Mouse (Mus musculus) liver, embryonic 15.5 days (tissue): ENCODE data around the gene Ccdc17. TPM values are rescaled to one million over a fixed set of nuclear protein-coding genes. Genes with fewer than 3 reads are reported as not detected.
A peak's percentile ranks its signal among the peaks of the same experiment; 100 is the strongest.

Experiments
- ATAC-seq: fragments of 200-750 bp; cut with Nextera tagmentation; 2 replicates; pipeline ENCODE4 v1.8.0; 2017; ENCODE audit warnings: moderate number of reproducible peaks, mild to moderate bottlenecking, moderate library complexity; ENCODE audit not compliant: insufficient read depth
- H3K27ac ChIP-seq: fragments of 300-500 bp; sonication (generic); replicated peaks from 2 replicates; pipeline ENCODE4 v1.5.1; 2015; ENCODE audit warnings: mild to moderate bottlenecking, inconsistent platforms
- H3K27me3 ChIP-seq: fragments of 300-500 bp; sonication (generic); 2 replicates; pipeline ENCODE4 v1.6.1; 2015; ENCODE audit warnings: mild to moderate bottlenecking, inconsistent platforms
- H3K36me3 ChIP-seq: fragments of 300-500 bp; sonication (generic); replicated peaks from 2 replicates; pipeline ENCODE4 v1.6.1; 2015; ENCODE audit warnings: moderate library complexity, mild to moderate bottlenecking, inconsistent platforms
- H3K4me1 ChIP-seq: fragments of 300-500 bp; sonication (generic); replicated peaks from 2 replicates; pipeline ENCODE4 v1.6.1; 2015; ENCODE audit warnings: inconsistent platforms
- H3K4me2 ChIP-seq: fragments of 300-500 bp; sonication (generic); 2 replicates; pipeline ENCODE4 v1.6.1; 2015; ENCODE audit warnings: moderate library complexity, mild to moderate bottlenecking, inconsistent platforms
- H3K4me3 ChIP-seq: fragments of 300-500 bp; sonication (generic); replicated peaks from 2 replicates; pipeline ENCODE4 v1.5.1; 2015; ENCODE audit warnings: mild to moderate bottlenecking, inconsistent platforms
- H3K9ac ChIP-seq: fragments of 300-500 bp; sonication (generic); 2 replicates; pipeline ENCODE4 v1.6.1; 2015; ENCODE audit warnings: moderate library complexity, mild to moderate bottlenecking, inconsistent platforms
- H3K9me3 ChIP-seq: fragments of 300-500 bp; sonication (generic); replicated peaks from 2 replicates; pipeline ENCODE4 v1.6.1; 2016; ENCODE audit warnings: inconsistent platforms
- WGBS: fragments of 180-500 bp; shearing (Covaris S2); methylation state at CpG from one replicate; pipeline ENCODE4 v1.1.7; 2015; ENCODE audit warnings: mixed read lengths; ENCODE audit not compliant: insufficient replicate concordance; 5-methylcytosine and 5-hydroxymethylcytosine counted together
- polyA plus RNA-seq: library from polyadenylated mRNA; unstranded; fragments of >200 nt; fragmentation: Nextera tagmentation; extraction: Ambion mirVana; gene quantifications from 2 replicates; pipeline ENCODE4 v1.2.1, GENCODE M21; 2015

The Ccdc17 gene
- polyA plus RNA-seq: 1.1 and 2.3 TPM in 2 replicates

- H3K4me2 ChIP-seq: peak within 1 kb of the TSS; percentile 92
- peak within 1 kb of the TSS; percentile 72 for H3K9ac ChIP-seq
- no peak for ATAC-seq
- 33% methylated on average over 5 of the region's 5 CpGs for WGBS
- no peaks in the 10 kb centered on the region for H3K9me3 ChIP-seq
- peak within 1 kb of the TSS; percentile 76 for H3K4me3 ChIP-seq
- H3K36me3 ChIP-seq: peaks cover 51% of the 10 kb centered on the region
- H3K27me3 ChIP-seq: no peaks in the 10 kb centered on the region
- peak within 1 kb of the TSS; percentile 77 for H3K27ac ChIP-seq
- peaks cover 33% of the 10 kb centered on the region for H3K4me1 ChIP-seq
These were observed at the start of gene Ccdc17 for GRCm38 (mm10) chr4:116596379-116596778. Gene Ccdc17, plus strand, starts transcription at chr4:116596654.

DNA sequence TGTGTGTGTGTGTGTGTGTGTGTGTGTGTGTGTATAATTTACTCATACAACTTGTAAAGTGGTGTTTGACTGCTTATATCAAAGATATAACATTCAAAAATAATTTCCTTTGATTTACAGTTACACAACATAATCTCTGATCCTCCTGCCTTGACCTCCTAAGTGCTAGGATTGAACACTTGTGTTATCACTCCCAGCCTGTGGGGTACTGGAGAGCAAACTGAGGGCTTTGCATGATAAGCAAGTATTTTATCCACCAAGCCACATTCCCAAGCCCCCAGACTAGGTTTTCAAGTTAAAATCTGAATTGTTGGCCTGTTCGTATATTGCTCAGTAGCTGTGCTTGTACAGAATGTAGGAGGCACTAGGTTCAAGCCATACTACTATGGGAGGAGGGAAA lies 46.0 kb upstream of the Ccdc17 start:
- no peak overlapping the region for H3K27ac ChIP-seq
- 38% methylated on average over 1 of the region's 1 CpGs for WGBS
- H3K4me3 ChIP-seq: no peak overlapping the region
- H3K9me3 ChIP-seq: no peaks in the 10 kb centered on the region
- H3K36me3 ChIP-seq: peaks cover 19% of the 10 kb centered on the region
- no peak overlapping the region for H3K4me2 ChIP-seq
- no peak for ATAC-seq
- H3K27me3 ChIP-seq: no peaks in the 10 kb centered on the region
- H3K4me1 ChIP-seq: peaks cover 4% of the 10 kb centered on the region; the same call in 1 of the 2 replicates
- no peak overlapping the region for H3K9ac ChIP-seq

GRCm38 (mm10) chr4:116553035-116553434 lies 43.4 kb upstream of the Ccdc17 start:
- peaks cover 19% of the 10 kb centered on the region for H3K36me3 ChIP-seq
- H3K27ac ChIP-seq: no peak overlapping the region
- peaks cover 8% of the 10 kb centered on the region; the same call in 1 of the 2 replicates for H3K4me1 ChIP-seq
- H3K9ac ChIP-seq: no peak overlapping the region
- H3K9me3 ChIP-seq: no peaks in the 10 kb centered on the region
- ATAC-seq: no peak
- no peak overlapping the region for H3K4me3 ChIP-seq
- 83% methylated on average over 3 of the region's 3 CpGs for WGBS
- H3K27me3 ChIP-seq: no peaks in the 10 kb centered on the region
- H3K4me2 ChIP-seq: no peak overlapping the region

GRCm38 (mm10) chr4:116555413-116556300 lies 40.8 kb upstream of the Ccdc17 start, which contains the start of gene Tmem69:
Gene Tmem69, minus strand, starts transcription at chr4:116555936.
- WGBS: 2% methylated on average over 23 of the region's 23 CpGs
- no peaks in the 10 kb centered on the region for H3K9me3 ChIP-seq
- H3K4me2 ChIP-seq: peak within 1 kb of the TSS; percentile 96
- peaks cover 25% of the 10 kb centered on the region for H3K4me1 ChIP-seq
- H3K27ac ChIP-seq: peak within 1 kb of the TSS; percentile 98
- peak within 1 kb of the TSS; percentile 97 for H3K4me3 ChIP-seq
- no peak for ATAC-seq
- H3K27me3 ChIP-seq: no peaks in the 10 kb centered on the region
- H3K36me3 ChIP-seq: peaks cover 19% of the 10 kb centered on the region
- H3K9ac ChIP-seq: peak within 1 kb of the TSS; percentile 96

- Histone ChIP-seq H3K27me3 (no peaks in the 10 kb centered on the region), H3K4me2 (peak overlapping the region; percentile 96), H3K36me3 (peaks cover 19% of the 10 kb centered on the region), H3K27ac (peak overlapping the region; percentile 98), H3K4me3 (peak overlapping the region; percentile 97), H3K9ac (peak overlapping the region; percentile 96), H3K4me1 (peaks cover 30% of the 10 kb centered on the region), H3K9me3 (no peaks in the 10 kb centered on the region)
- peak; percentile 95 for ATAC-seq
- under 1% methylated on average over 28 of the region's 28 CpGs for WGBS
These were observed 39.7 kb upstream of the Ccdc17 start for GRCm38 (mm10) chr4:116556561-116557305.

DNA sequence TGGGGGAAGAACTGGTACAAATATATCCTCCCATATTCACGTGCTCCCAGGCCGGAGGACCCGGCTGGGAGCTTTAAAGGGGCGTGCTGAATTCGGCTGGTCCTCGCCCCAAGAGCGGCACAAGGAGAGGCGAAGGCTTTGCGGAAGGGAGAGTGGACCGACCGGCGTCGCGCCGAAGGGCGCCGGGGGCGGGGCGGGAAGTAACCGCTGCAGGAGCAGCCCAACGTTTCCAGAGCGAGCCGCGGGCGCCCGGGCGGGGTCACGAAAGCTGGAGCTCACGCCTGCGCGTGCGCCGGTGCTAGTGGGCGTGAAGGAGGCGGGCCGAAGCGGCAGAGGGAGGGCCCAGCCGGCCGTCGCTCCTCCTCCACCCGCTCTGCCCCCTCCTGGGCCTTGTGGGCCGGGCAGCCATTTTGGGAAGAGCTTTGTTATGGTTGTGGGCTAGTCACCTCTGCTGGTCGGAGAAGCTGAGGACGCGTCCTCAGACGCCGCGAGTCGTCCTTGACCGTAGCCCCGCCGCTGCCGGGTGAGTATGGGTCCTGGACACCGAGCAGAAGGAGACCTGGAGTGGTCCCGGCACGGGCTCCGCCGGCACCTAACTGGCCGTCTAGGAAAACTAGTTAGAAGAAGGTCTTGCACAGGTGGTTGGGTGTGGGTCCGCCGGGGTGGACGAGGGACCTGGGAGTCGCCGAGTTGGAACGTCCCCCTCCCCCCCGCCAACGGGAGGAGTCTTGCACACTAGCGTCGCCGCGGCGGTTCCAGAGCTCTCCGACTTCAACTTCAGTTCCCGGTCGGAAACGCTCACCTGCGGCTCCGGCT lies 38.9 kb upstream of the Ccdc17 start, which contains the start of gene Gpbp1l1:
Gene Gpbp1l1 (plus strand): TSS at position 353 of the 816 bp plus-strand sequence.
- H3K9ac ChIP-seq: peak within 1 kb of the TSS; percentile 96
- H3K9me3 ChIP-seq: no peaks in the 10 kb centered on the region
- WGBS: under 1% methylated on average over 78 of the region's 78 CpGs
- H3K4me1 ChIP-seq: peaks cover 38% of the 10 kb centered on the region
- peaks cover 16% of the 10 kb centered on the region for H3K36me3 ChIP-seq
- H3K27ac ChIP-seq: peak within 1 kb of the TSS; percentile 98
- peak within 1 kb of the TSS; percentile 97 for H3K4me3 ChIP-seq
- H3K4me2 ChIP-seq: peak within 1 kb of the TSS; percentile 96
- ATAC-seq: peak; percentile 94
- H3K27me3 ChIP-seq: no peaks in the 10 kb centered on the region

DNA sequence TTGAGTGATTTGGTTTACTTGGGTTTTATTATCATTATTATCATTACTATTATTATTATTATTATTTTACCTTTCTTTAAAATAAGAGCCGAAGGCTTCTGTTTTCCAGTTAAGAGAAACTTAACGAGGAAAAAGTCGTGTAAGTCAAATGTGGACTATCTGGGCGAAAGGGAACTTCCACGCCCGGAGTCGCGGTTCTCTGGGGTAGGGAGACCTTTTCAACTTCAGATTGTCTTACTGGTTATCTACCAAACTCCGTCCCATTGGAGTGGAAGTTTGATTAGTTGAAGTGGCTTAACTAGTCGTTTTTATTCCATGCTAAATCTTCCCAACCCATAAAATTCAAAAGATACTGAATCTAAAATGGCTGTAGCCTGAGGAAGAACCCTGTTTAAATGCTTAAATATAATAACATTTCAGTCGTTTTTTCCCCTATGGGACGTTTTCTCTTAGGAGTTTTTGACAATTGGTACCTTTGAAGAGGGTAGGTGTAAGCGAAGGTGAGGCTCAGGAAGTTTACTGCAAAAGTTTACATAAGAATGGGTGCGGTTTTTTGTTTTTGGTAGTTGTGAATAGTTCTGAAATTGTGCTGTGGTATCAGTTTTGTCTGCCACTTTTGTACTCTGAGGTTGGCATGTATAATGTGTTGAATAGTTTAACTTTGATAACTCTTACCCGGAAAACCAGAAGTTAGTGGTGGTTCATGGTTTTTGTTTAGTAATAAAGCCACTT lies 38.1 kb upstream of the Ccdc17 start:
- H3K4me1 ChIP-seq: peaks cover 41% of the 10 kb centered on the region
- H3K27me3 ChIP-seq: no peaks in the 10 kb centered on the region
- no peak for ATAC-seq
- peaks cover 9% of the 10 kb centered on the region for H3K36me3 ChIP-seq
- peak overlapping the region; percentile 98 for H3K27ac ChIP-seq
- H3K4me3 ChIP-seq: peak overlapping the region; percentile 97
- H3K4me2 ChIP-seq: peak overlapping the region; percentile 96
- no peaks in the 10 kb centered on the region for H3K9me3 ChIP-seq
- peak overlapping the region; percentile 96 for H3K9ac ChIP-seq
- WGBS: under 1% methylated on average over 15 of the region's 15 CpGs

DNA sequence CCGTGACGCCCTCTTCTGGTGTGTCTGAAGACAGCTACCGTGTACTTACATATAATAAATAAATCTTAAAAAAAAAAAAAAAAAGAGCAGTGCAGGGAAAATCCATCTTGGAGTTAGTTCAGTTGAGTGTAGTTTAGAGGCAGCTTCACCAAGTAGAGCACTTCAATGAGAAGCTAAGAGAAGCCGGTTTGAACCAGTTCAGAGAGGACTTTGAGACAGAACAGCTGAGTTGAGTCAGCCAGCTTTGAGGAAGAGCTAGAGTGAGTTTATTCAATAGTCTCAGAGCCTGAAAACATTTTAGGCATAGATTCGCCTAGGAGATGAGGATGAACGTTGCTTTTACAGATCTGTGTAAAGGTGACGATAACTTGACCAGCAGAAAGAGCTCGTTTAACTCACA lies 661 bp upstream of the Ccdc17 start:
- Histone ChIP-seq H3K4me2 (no peak overlapping the region), H3K9ac (no peak overlapping the region), H3K4me1 (peaks cover 33% of the 10 kb centered on the region), H3K9me3 (no peaks in the 10 kb centered on the region), H3K27ac (no peak overlapping the region), H3K27me3 (no peaks in the 10 kb centered on the region), H3K36me3 (peaks cover 51% of the 10 kb centered on the region), H3K4me3 (no peak overlapping the region)
- 75% methylated on average over 8 of the region's 8 CpGs for WGBS
- ATAC-seq: no peak

DNA sequence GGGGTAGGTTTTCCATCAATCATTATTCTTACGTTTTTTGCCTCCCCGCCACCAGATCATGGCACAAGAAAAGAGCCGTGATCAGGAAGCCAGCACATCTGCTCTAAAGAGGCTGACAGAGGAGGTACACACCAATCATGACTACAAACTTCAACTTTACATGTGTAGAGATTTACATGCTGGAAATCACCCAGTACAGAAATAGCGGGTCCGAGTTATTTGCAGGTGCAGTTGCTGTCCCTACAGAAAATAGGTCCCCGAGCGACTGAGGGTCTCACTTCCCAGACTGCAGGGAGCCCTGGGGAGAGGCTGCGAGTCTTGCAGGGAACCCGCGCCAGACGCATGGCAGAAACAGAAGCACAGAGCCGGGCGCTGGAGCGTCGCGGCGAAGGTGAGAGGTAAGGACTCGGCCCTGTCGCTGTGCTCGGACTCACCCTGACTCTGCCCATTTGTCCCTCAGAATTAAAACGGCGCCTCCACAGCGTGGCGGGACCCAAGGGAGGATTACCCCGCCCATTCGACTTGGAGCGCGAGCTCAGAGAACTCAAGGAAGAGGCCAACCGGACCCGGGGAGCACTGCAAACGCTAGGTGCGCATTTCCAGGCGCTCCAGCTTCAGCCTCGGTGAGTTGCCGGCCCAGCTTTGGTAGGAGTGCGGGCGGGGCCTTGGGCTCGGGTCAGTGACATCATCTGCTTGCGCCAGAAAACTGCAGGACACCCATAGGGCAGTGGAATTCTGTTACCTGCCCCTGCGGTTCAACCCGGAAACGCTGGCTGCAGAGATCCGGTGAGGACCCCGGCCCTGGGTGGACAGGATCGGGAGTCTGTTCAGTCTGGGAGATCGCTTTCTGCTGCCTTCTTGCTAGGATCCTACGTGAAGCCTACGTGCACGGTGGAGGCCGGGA lies 776 bp downstream of the Ccdc17 start:
- WGBS: 1% methylated on average over 50 of the region's 50 CpGs
- H3K36me3 ChIP-seq: peaks cover 51% of the 10 kb centered on the region
- H3K4me1 ChIP-seq: peaks cover 33% of the 10 kb centered on the region
- peak overlapping the region; percentile 72 for H3K9ac ChIP-seq
- no peaks in the 10 kb centered on the region for H3K9me3 ChIP-seq
- ATAC-seq: peak; percentile 93
- H3K27ac ChIP-seq: peak overlapping the region; percentile 77
- H3K4me3 ChIP-seq: peak overlapping the region; percentile 76
- H3K27me3 ChIP-seq: no peaks in the 10 kb centered on the region
- peak overlapping the region; percentile 92 for H3K4me2 ChIP-seq
